Mouse (Mus musculus) MEL (cell line): ENCODE data around the gene Arhgef38. TPM values are rescaled to one million over a fixed set of nuclear protein-coding genes. Genes with fewer than 3 reads are reported as not detected.

Experiments
- DNase-seq: peaks from one replicate; pipeline ENCODE4 v3.0.0; 2011; ENCODE audit warnings: low read depth, low spot score
- H3K27ac ChIP-seq: 2 replicates; pipeline ENCODE4 v1.5.1; 2012; ENCODE audit warnings: low read depth, mild to moderate bottlenecking, control low read depth, low read length, moderate library complexity; ENCODE audit not compliant: control insufficient read depth
- H3K27me3 ChIP-seq, 2 experiments: fragments of 150-350 bp in 1 of 2; sonication (generic) in 1 of 2; 2 replicates each; pipeline ENCODE4 v1.6.1; 2012; ENCODE audit warnings: low read length in 2 of 2, mild to moderate bottlenecking in 2 of 2, improper control_type of control experiment in 1 of 2, moderate library complexity in 1 of 2; ENCODE audit not compliant: insufficient read depth in 2 of 2, control insufficient read depth in 1 of 2
- H3K36me3 ChIP-seq, 2 experiments: 2 replicates each; pipeline ENCODE4 v1.6.1; 2012 to 2014; ENCODE audit warnings: low read length in 2 of 2, improper control_type of control experiment in 1 of 2, inconsistent platforms in 1 of 2, mild to moderate bottlenecking in 1 of 2; ENCODE audit not compliant: insufficient read depth in 2 of 2, control insufficient read depth in 1 of 2
- H3K4me1 ChIP-seq, 2 experiments: fragments of 150-350 bp in 1 of 2; sonication (generic) in 1 of 2; 2 replicates each; pipeline ENCODE4 v1.6.1; 2012; ENCODE audit warnings: low read length in 2 of 2, improper control_type of control experiment in 1 of 2, mild to moderate bottlenecking in 1 of 2; ENCODE audit not compliant: insufficient read depth in 2 of 2, control insufficient read depth in 1 of 2
- H3K4me3 ChIP-seq, 2 experiments: fragments of 150-350 bp in 1 of 2; sonication (generic) in 1 of 2; 2 replicates each; pipeline ENCODE4 v1.5.1; 2012; ENCODE audit warnings: low read depth in 2 of 2, low read length in 2 of 2, mild to moderate bottlenecking in 2 of 2, moderate library complexity in 2 of 2, control low read depth in 1 of 2, improper control_type of control experiment in 1 of 2; ENCODE audit not compliant: control insufficient read depth in 1 of 2, insufficient read depth in 1 of 2
- H3K79me2 ChIP-seq: 2 replicates; pipeline ENCODE4 v1.6.1; 2012; ENCODE audit warnings: mild to moderate bottlenecking, low read length, moderate library complexity; ENCODE audit not compliant: control insufficient read depth, poor library complexity, insufficient read depth
- H3K9ac ChIP-seq: 2 replicates; pipeline ENCODE4 v1.6.1; 2012; ENCODE audit warnings: low read depth, mild to moderate bottlenecking, control low read depth, low read length, moderate library complexity; ENCODE audit not compliant: control insufficient read depth, poor library complexity, severe bottlenecking
- H3K9me3 ChIP-seq: fragments of 150-350 bp; sonication (generic); replicated peaks from 2 replicates; pipeline ENCODE4 v1.6.1; 2012; ENCODE audit warnings: mild to moderate bottlenecking, low read length, improper control_type of control experiment, moderate library complexity; ENCODE audit not compliant: insufficient read depth
- BHLHE40 ChIP-seq: IDR thresholded peaks from 2 replicates; pipeline ENCODE4 v1.6.1; 2012; ENCODE audit warnings: low read depth, mild to moderate bottlenecking, inconsistent platforms, low read length, improper control_type of control experiment, borderline replicate concordance
- CHD2 ChIP-seq: IDR thresholded peaks from 2 replicates; pipeline ENCODE4 v1.6.1; 2011; ENCODE audit warnings: low read length, improper control_type of control experiment
- CTCF ChIP-seq, 3 experiments: IDR thresholded peaks in 2 of 3; conservative IDR thresholded peaks in 1 of 3; 2 replicates each; pipeline ENCODE4 v1.5.1; 2011 to 2012; ENCODE audit warnings: low read length in 3 of 3, low read depth in 2 of 3, mild to moderate bottlenecking in 2 of 3, improper control_type of control experiment in 1 of 3, inconsistent platforms in 1 of 3, mixed read lengths in 1 of 3, moderate library complexity in 1 of 3; ENCODE audit not compliant: control insufficient read depth in 1 of 3, insufficient read depth in 1 of 3, poor library complexity in 1 of 3, severe bottlenecking in 1 of 3
- E2F4 ChIP-seq: IDR thresholded peaks from 2 replicates; pipeline ENCODE4 v1.6.1; 2011; ENCODE audit warnings: low read depth, low read length, improper control_type of control experiment, borderline replicate concordance
- ELF1 ChIP-seq: IDR thresholded peaks from 2 replicates; pipeline ENCODE4 v1.6.1; 2014; ENCODE audit warnings: low read depth, mild to moderate bottlenecking, inconsistent platforms, low read length, improper control_type of control experiment, moderate library complexity
- EP300 ChIP-seq, 2 experiments: IDR thresholded peaks; 2 replicates each; pipeline ENCODE4 v1.6.1; 2011; ENCODE audit warnings: improper control_type of control experiment in 2 of 2, low read length in 2 of 2, low read depth in 1 of 2, mild to moderate bottlenecking in 1 of 2
- ETS1 ChIP-seq: IDR thresholded peaks from 2 replicates; pipeline ENCODE4 v1.6.1; 2012; ENCODE audit warnings: low read depth, mild to moderate bottlenecking, inconsistent platforms, low read length, improper control_type of control experiment, moderate library complexity
- GABPA ChIP-seq: IDR thresholded peaks from 2 replicates; pipeline ENCODE4 v1.6.1; 2012; ENCODE audit warnings: low read depth, mild to moderate bottlenecking, inconsistent platforms, low read length, improper control_type of control experiment, moderate library complexity
- KAT2A ChIP-seq: conservative IDR thresholded peaks from 2 replicates; pipeline ENCODE4 v1.6.1; 2012; ENCODE audit warnings: low read depth, low read length, improper control_type of control experiment, inconsistent platforms
- MAFK ChIP-seq: IDR thresholded peaks from 2 replicates; pipeline ENCODE4 v1.6.1; 2011; ENCODE audit warnings: low read depth, mild to moderate bottlenecking, low read length, improper control_type of control experiment, borderline replicate concordance
- MAX ChIP-seq: IDR thresholded peaks from 2 replicates; pipeline ENCODE4 v1.6.1; 2011; ENCODE audit warnings: low read length, improper control_type of control experiment
- MAZ ChIP-seq: IDR thresholded peaks from 2 replicates; pipeline ENCODE4 v1.6.1; 2012; ENCODE audit warnings: low read depth, mild to moderate bottlenecking, inconsistent platforms, low read length, improper control_type of control experiment
- MXI1 ChIP-seq: IDR thresholded peaks from 2 replicates; pipeline ENCODE4 v1.6.1; 2011; ENCODE audit warnings: mild to moderate bottlenecking, low read depth, low read length, improper control_type of control experiment
- MYC ChIP-seq: IDR thresholded peaks from 2 replicates; pipeline ENCODE4 v1.6.1; 2011; ENCODE audit warnings: low read depth, mild to moderate bottlenecking, low read length, improper control_type of control experiment, moderate library complexity
- NRF1 ChIP-seq: IDR thresholded peaks from 2 replicates; pipeline ENCODE4 v1.6.1; 2014; ENCODE audit warnings: low read depth, mild to moderate bottlenecking, inconsistent platforms, low read length, improper control_type of control experiment, moderate library complexity; ENCODE audit not compliant: poor library complexity, insufficient read depth, severe bottlenecking
- POLR2AphosphoS5 ChIP-seq: IDR thresholded peaks from 2 replicates; pipeline ENCODE4 v1.6.1; 2012; ENCODE audit warnings: low read depth, borderline replicate concordance, mild to moderate bottlenecking, inconsistent platforms, low read length, moderate library complexity, mixed read lengths
- RAD21 ChIP-seq: IDR thresholded peaks from 2 replicates; pipeline ENCODE4 v1.6.1; 2011; ENCODE audit warnings: mild to moderate bottlenecking, low read depth, low read length, improper control_type of control experiment
- SMC3 ChIP-seq: IDR thresholded peaks from 2 replicates; pipeline ENCODE4 v1.6.1; 2011; ENCODE audit warnings: low read depth, low read length, improper control_type of control experiment
- TBP ChIP-seq: IDR thresholded peaks from 2 replicates; pipeline ENCODE4 v1.8.0; 2011; ENCODE audit warnings: low read depth, low read length, improper control_type of control experiment
- TCF12 ChIP-seq: IDR thresholded peaks from 2 replicates; pipeline ENCODE4 v1.6.1; 2014; ENCODE audit warnings: low read depth, mild to moderate bottlenecking, inconsistent platforms, low read length, improper control_type of control experiment, moderate library complexity
- UBTF ChIP-seq: IDR thresholded peaks from 2 replicates; pipeline ENCODE4 v1.6.1; 2012; ENCODE audit warnings: low read depth, mild to moderate bottlenecking, inconsistent platforms, low read length, improper control_type of control experiment, moderate library complexity, borderline replicate concordance; ENCODE audit not compliant: insufficient read depth
- USF1 ChIP-seq: IDR thresholded peaks from 2 replicates; pipeline ENCODE4 v1.6.1; 2014; ENCODE audit warnings: low read depth, mild to moderate bottlenecking, inconsistent platforms, low read length, improper control_type of control experiment, moderate library complexity
- polyA plus RNA-seq, 2 experiments: library from polyadenylated mRNA; stranded (reverse) in 1 of 2; unstranded in 1 of 2; fragments of >175 nt in 1 of 2; fragments of >200 nt in 1 of 2; gene quantifications; 2 replicates each; pipeline versions ENCODE4 v1.2.1 to v1.2.4; 2012; ENCODE audit warnings: low replicate concordance in 2 of 2, low read depth in 1 of 2; ENCODE audit not compliant: insufficient read length in 2 of 2, insufficient read depth in 1 of 2, missing spikeins in 1 of 2
- total RNA-seq: library from RNA; depleted of rRNA; stranded (reverse); fragments of 300-350 nt; gene quantifications from 2 replicates; pipeline ENCODE4 v1.2.3, GENCODE M21; 2012

Arhgef38 gene
- total and polyA plus RNA-seq, 3 experiments: not detected

GRCm38 (mm10) chr3:133258860-133259259, 24.1 kb upstream of the Arhgef38 start:
- H3K27ac ChIP-seq: no peak overlapping the region

GRCm38 (mm10) chr3:133255842-133256241, 21.1 kb upstream of the Arhgef38 start:
- H3K4me3 ChIP-seq: no peak overlapping the region
- H3K4me1 ChIP-seq: no peaks in the 10 kb centered on the region; a peak in 2 of 4 replicates
- no peaks in the 10 kb centered on the region for H3K79me2 ChIP-seq
- H3K36me3 ChIP-seq: no peaks in the 10 kb centered on the region
- no peak overlapping the region for H3K27ac ChIP-seq
- no peaks in the 10 kb centered on the region for H3K9me3 ChIP-seq
- no peak for DNase-seq
- no peak overlapping the region for H3K9ac ChIP-seq
- TF ChIP-seq ELF1: no peak
- no peak for TF ChIP-seq KAT2A
- no peak for TF ChIP-seq ETS1
- H3K27me3 ChIP-seq: no peaks in the 10 kb centered on the region

More at GRCm38 (mm10) chr3:133258860-133259259, 24.1 kb upstream of the Arhgef38 start:
- DNase-seq: no peak
- Histone ChIP-seq H3K36me3 (no peaks in the 10 kb centered on the region), H3K27me3 (no peaks in the 10 kb centered on the region), H3K4me1 (no peaks in the 10 kb centered on the region; a peak in 2 of 4 replicates), H3K9me3 (no peaks in the 10 kb centered on the region), H3K4me3 (no peak overlapping the region), H3K79me2 (no peaks in the 10 kb centered on the region), H3K9ac (no peak overlapping the region)
- peak; percentile 89; the same call in 1 of the 2 replicates for TF ChIP-seq POLR2AphosphoS5
- no peak for TF ChIP-seq SMC3

- H3K27ac ChIP-seq: no peak overlapping the region
- no peak for DNase-seq
- TF ChIP-seq TBP: no peak
- no peak for TF ChIP-seq CTCF (IDR thresholded peaks at IDR 0.05 in 2 of 3, conservative IDR thresholded peaks at IDR 0.05 in 1 of 3; ENCODE audit: control insufficient read depth in 1 of 3, insufficient read depth in 1 of 3, low read depth in 2 of 3, low read length in 3 of 3, poor library complexity in 1 of 3, severe bottlenecking in 1 of 3)
- no peak for TF ChIP-seq ETS1
- TF ChIP-seq CHD2: no peak
- no peak for TF ChIP-seq MAZ
- no peak for TF ChIP-seq GABPA
- TF ChIP-seq UBTF: no peak
- TF ChIP-seq MYC: no peak
- no peak for TF ChIP-seq EP300 (IDR thresholded peaks at IDR 0.05; ENCODE audit: low read depth in 1 of 2, low read length in 2 of 2)
- no peak for TF ChIP-seq USF1
- TF ChIP-seq E2F4: no peak
- TF ChIP-seq RAD21: no peak
- no peak for TF ChIP-seq MAFK
- TF ChIP-seq MAX: no peak
- TF ChIP-seq SMC3: no peak
- no peak for TF ChIP-seq ELF1
- TF ChIP-seq BHLHE40: no peak
- no peak for TF ChIP-seq NRF1
- no peak for TF ChIP-seq MXI1
- no peak for TF ChIP-seq TCF12
Measured at GRCm38 (mm10) chr3:133244027-133244426, 9.3 kb upstream of the Arhgef38 start.

More at GRCm38 (mm10) chr3:133244027-133244426, 9.3 kb upstream of the Arhgef38 start:
- H3K4me1 ChIP-seq: no peaks in the 10 kb centered on the region
- H3K79me2 ChIP-seq: no peaks in the 10 kb centered on the region
- H3K27me3 ChIP-seq: no peaks in the 10 kb centered on the region; a peak in 2 of 4 replicates
- no peak overlapping the region for H3K4me3 ChIP-seq
- no peaks in the 10 kb centered on the region for H3K9me3 ChIP-seq
- no peak overlapping the region for H3K9ac ChIP-seq
- no peaks in the 10 kb centered on the region for H3K36me3 ChIP-seq
